Mouse (Mus musculus): ENCODE measurements at regions not wholly inside any gene's neighbourhood (a gene's known extent, or its start where the extent isn't known, plus 50 kb on each side); places are given as distances from the start of the nearest gene placed in this dataset.
"Not testable (repeated sequence)": the region's sequence is repeated elsewhere in the genome, so short reads cannot be mapped to it uniquely, and the experiment has no call there.

DNA sequence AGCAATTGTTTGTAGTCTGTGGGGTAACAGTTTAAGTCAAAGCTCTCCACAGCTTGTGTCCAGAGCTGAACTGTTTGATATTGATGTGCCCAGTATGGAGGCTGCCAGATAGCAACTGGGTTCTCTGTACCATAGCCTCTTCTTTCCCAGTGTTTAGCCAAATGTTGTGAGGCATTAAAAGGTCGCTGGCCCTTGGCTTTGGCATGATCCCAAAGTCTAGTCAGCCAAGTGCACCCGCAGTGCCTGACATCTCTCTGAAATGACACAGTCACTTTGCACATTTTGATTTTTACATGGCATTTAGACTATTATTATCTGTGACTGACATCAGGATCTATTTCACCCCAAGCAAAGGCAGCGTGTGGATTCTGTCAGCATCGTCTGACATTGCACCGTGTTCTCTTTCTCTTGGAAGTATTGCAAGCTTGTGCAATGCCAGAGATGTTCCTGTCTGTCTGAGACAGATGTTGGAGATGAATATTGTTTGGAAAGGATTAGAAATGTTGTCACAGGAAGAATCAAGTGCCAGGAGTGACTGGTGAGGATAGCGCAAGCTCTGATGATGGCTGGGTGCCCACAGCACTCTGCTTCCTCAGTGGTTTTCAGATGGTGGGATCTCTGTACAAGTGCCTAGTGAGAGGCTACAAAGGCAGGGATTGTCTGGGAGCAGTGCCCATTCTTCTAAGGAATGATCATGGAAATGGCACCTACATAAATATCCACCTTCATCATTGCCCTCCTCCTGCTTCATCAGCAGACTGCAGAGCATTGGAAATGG, 289.3 kb upstream of the Shh start:
- DNase-seq: peak; percentile 19

DNA sequence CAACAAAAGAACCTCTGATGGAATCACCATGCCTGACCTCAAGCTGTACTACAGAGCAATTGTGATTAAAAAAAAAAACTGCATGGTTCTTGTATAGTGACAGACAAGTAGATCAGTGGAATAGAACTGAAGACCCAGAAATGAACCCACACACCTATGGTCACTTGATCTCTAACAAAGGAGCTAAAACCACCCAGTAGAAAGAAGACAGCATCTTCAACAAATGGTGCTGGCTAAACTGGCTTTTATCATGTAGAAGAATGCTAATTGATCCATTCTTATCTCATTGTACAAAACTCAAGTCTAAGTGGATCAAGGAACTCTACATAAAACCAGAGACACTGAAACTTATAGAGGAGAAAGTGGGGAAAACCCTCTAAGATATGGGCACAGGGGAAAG, 284.8 kb upstream of the Shh start:
- DNase-seq: not testable (repeated sequence)

DNA sequence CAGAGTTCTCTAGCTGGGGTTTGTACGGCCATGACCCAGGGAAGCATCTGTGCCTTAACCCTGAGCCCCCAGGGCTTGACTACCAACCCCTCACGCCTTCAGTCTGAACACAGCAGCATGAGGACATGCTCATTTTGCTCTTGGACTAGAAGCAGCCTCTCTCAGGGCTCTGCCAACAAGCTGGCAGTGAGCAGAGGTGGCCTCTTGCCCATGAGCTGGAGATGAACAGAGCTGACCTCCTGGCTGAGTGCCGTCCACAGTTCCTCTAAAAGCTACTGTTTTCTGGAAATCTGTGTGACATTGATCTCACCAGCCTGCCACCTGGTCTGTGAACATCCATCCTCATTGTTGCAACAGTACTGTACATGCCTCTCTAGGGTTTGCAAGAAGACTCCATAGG, 267.7 kb upstream of the Shh start:
- DNase-seq: peak; percentile 11

DNA sequence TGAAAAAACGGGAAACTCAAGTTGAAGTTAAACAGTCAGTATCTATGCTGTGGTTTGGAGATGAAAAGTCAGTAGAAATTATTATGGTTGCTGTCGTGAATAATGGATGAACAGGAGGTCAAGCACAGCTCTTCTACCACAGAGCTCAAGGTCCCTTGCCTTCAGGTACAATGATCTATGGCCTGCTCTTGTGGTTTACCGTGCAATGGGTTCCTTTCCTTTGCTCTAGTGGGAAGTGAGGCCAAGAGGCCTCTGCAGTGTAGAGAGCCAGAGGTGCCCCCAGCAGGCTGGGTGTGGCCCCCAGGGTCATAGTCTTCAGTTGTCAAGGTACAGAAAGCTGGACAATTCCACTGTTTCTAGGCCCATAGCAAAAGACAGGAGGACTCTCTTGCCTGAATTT, 255.0 kb upstream of the Shh start:
- no peak for DNase-seq

DNA sequence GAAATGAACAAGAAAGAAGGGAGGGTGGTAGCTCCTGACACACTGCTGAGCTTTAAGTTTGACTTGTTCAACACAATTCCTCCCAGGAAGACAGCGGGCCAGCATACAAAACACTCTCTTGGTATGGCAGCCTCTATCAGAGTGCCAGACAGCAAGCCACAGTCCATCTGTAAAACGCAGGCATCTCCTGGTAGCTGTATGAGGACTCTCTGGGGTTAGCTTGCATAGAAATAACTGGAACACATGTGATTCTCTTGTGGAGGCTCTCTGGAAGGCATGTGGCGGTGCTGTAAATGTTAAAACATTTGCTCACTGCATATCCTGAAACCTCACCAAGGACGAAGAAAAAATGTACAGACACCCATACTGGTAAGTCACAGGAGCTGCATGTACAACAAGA, 247.9 kb upstream of the Shh start:
- peak; percentile 1 for DNase-seq

DNA sequence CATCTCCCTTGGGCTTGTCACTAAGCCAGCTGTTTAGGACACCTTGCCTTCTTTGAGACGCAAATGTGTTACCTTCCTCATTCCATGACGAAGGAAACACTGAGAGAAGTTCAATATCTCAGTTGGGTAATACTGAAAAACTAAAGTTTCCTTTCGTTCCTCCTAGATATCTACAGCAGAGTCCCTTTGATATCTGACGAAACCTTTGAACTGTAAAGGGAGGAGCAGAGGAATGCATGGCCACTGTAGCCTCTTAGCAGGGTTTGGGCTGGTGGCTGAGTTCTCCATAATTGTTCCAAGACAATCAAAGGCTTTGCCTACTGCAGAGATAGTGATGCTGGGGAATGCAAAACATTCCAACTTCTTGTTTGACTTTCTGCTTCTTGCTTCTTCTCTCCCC, 243.5 kb upstream of the Shh start:
- DNase-seq: no peak

DNA sequence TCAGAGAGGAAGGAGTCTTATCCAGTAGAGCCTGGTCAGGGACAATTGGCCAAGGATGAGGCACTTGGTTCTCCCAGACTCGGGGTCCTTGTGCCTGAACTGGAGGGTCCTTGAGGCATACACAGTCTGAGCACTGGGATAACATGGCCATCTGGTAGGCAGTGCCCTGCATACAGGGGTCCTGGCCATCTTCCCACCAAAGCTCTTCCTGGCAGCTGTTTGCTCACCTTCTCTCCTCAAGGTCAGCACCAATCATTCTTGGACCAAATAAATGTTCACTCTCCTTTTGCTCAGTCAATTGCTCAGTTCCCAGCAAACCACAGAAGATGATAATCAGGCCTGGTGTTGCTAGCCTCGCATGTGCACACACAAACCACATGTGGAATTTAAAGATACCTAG, 242.6 kb upstream of the Shh start:
- no peak for DNase-seq

DNA sequence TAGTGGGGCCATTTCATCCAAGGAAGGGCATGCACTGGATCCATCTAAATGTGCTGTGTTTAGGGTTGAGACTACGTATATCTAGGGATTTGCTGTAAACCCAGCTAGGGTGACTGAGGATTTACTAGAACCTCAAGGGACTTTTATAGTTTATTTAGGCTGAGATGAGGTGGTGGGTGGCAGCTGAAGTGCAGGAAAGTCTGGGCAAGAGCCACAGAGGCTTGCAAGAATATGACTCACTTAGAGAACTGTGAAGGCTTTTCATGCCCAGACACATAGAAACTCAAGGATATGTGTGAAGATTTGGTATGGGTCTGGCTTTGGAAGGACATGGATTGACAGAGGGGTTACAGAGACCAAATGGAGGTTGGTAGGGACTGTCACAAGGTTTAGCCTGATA, 237.3 kb upstream of the Shh start:
- peak; percentile 38 for DNase-seq

DNA sequence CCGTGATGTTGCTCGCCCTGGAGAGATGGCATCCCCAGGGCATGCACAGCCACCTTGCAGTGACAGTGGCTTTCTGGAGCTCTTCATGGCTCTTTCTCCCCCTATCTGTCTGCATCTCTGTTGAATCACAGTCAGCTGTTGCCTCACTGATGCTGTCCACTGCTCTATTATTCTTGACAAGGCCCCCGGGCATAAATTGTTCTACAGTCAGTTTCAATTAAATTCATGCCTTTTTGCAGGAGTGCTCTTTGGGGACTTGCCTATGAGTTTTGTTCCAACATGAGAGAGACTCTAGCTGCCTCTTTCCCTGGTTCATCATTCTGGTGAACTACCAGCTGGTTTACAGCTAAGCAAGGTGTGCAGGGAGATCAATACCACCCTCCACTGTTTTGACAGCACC, 229.9 kb upstream of the Shh start:
- no peak for DNase-seq

DNA sequence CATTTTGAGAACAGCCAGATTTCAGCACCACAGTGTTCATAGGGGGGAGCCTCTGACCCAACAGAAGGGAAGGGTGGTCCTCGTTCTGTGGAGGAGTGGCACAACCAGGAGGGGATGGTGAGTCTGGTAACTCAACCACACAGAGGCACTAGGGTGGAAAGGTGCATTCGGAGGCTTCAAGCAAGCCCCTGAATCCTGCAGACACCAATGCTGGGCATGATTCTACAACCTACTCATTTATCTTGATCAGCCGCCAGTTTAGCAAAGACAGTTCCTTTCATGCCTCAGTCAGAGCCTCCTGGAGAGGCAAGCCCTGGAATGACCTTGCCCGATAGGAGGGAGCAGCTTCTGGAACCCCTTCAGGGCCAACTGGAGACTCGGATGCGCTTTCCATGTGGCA, 223.1 kb upstream of the Shh start:
- DNase-seq: no peak

DNA sequence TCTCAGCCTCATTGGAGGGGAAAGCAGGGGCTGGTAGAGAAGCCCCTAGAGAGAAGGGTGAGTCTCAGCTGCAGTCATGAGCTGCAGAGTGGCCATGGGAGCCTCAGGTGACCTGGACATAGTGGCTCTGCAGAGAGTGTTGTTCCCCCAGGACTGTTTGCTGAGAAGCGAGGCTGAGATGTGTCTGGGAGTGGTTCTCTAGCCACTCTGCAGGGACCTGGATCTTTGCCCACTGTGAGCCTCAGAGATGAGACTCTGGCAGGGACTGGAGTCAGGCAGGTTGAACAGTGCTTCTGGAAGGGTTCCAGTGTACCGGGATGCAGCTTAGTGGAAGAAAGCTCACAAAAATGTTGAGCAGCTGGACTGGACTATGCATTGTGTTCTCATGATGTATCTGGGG, 222.6 kb upstream of the Shh start:
- DNase-seq: no peak

DNA sequence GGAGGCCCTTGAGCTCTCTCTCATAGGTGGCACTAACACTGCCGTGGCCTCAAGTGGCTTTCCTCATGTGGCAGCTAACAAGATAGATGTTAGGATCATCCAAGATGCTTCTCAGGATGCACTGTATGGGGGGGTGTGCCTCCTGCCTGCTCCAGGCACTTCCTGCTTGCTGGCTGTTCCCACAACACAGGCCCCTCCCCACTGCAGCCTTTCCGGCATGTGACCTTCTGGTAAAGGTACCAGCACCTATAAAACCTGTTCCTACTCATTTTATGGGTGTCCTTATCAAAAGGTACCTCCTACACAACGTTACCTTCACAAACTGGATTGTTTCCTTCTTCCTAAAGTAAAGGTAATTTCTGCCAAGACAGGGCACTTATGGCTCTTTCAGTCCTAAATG, 222.1 kb upstream of the Shh start:
- DNase-seq: no peak

DNA sequence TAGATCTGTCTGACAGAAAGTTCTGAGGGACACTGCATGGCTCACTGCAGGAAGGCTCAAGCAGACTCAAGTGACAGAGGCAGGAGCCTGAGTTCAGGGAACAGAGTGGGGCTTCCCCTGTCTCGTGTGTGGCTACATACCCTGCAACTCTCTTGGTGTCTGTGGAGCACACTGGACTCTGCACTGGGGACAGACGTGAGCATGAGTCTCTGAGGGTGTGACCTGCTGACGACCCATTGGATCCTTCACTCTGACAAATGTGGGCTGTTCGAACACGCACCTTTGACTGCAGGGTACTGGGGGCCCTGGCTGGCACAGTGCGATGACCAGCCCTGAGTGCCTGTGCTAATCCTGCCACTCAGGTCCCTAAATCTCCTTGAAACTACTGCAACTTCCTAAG, 215.8 kb upstream of the Shh start:
- DNase-seq: no peak

DNA sequence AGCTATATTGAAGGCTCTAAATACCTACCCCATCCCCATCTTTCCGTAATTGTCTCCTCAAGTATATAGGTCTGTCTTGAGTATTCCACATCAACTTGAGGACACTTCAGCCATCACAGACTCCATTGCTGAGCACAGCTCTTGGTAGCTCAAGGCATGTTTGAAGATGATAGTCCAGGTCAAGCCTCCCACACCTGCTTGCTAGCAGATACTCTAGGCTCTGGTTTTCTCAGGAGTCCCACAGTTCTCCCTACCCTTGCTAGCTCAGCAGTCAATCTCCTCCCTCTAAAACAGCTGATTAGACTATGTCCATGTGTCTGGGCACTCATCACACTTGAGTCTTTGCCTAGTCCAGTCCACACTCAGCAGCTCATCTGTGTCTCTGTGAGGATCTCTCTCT, 213.3 kb upstream of the Shh start:
- DNase-seq: no peak

DNA sequence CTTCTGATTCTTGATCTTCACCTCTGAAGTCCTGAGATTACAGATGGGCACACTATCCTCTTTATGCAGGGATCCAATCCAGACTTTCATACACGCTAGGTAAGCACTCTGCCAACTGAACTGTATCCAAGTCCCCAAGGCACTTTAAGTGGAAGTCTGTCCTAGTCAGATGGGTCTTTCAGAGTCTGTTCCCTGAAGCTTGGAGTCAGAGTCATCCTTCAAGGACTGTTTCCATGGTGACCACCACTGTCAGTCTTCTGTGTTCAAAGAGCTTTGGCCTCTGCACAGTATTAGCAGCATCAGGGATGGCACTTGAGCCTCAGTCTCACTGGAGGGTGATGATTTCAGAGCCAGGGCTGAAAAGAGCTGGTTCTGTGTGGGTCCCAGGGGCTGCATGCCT, 212.7 kb upstream of the Shh start:
- DNase-seq: no peak

DNA sequence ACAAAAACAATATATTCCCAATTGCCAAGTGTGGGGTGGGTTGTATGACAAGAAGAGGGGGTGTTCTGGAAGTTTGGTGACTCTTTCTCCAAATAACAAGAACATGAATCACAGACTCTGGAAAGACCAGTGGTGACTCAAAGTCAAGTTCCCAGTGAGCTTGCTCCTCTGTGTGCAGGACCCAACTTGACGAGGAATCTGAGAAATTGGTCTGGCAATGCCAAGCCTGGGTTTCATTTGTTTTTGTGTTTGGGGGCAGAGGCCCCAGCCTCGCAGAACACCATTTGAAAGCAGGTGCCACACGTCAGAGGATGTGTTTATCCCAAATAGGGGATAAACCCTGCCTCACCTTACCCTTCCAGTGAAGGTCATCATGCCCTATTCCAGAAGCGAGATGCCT, 163.1 kb upstream of the Shh start:
- no peak for DNase-seq

DNA sequence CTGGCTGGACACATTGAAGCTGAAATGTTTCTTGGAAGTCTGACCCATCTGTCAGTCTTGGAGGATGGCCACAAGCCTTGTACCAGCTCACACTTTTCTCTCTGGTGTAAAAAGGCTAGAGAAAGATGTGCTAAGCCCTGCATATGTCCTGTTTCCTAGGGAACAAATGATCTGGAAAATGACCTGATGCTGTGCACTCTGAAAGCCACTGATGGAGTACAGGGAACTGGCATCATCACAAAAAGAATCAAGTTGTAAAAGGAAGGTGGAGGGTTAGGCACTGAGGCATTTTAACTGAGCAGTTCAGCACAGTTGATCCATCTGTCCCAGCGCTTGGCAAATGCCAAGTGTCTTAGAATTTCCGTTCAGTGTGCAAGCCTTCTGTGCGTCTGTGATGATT, 144.8 kb upstream of the Shh start:
- DNase-seq: peak; percentile 11

DNA sequence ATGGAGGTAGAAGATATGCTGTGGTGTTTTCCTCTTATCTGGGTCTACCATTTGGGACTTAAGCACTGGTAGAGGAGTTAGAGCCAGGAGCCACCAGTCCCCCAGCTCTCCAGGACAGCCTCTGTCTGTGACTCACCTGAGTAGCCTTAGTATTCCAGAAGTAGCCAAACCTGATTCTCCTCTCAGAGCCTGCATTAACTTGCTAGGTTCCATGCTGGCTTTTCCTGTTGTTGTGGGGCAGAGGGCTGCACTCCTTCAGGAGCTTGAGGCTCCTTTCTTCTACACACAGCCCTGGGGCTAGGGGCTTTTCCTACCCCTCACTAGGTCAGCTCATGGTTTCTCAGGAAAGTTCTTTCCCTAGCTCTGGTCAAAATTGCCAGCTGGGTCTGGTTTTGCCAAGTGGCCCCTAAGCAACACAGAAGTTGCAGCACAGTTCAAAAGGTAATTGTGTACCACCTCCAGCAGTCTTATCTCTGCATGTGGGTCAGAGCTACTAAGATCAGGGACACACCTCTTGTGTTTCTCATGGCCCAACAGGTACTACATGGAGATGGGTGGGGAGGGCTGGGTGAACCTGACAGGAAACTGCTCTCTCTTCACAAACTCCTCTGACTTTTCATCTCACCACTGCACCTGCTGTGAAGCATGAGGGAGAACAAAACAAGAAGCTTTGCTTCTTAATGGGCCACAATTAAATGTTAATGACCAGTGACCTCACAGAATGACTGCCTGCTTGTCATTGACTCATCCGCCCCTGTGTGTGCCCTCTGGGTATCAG, 129.7 kb upstream of the Shh start:
- no peak for DNase-seq

DNA sequence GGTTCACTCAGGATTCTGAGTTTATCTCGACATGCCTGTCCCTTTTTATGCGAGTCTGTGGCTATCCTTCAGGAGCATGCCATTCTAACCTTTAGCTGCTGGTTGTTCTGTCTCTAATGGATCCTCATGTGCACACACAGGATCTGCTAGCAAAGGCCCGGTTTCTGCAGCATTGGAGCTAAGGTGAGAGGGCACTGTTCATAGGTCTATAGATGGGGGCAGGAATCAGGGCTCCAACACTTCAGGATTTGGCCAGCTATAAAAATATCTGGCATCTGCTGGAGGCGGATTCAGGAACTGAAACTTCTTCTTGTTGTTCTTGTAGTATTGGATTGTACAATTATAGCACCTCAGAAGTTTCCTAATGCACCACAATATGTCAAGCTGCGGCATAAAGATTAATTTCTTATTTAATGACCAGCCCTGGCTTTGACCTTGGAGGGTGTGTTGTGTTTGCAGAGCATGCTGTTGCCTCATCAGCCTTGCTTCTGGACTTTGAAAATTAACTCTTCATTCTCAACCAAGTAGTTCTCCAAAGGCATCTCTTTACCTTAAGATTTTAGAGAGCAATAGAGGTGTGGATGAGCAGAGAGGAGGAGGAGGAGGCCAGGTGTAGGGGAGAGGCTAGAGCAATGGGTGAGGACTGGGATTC, 104.4 kb upstream of the Shh start:
- no peak for DNase-seq

DNA sequence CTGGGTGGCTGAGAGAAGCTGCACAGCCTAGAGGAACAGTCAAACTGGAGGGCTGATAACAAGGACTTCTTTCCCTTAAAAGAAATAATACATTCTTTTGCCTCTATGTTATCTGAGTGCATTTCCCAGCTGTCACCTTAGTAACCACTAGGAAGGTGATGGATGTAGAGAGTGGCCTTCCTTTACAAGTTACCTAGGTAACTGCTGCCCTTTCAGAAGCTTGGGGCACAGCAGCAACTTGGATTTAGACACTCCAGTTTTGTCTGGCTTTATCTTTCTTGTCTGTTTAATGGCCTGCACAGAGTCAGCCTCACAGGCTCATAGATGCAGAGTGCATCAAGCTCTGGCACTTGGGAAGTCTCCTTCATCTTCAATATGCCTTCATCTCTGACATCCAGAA, 101.4 kb upstream of the Shh start:
- DNase-seq: no peak

DNA sequence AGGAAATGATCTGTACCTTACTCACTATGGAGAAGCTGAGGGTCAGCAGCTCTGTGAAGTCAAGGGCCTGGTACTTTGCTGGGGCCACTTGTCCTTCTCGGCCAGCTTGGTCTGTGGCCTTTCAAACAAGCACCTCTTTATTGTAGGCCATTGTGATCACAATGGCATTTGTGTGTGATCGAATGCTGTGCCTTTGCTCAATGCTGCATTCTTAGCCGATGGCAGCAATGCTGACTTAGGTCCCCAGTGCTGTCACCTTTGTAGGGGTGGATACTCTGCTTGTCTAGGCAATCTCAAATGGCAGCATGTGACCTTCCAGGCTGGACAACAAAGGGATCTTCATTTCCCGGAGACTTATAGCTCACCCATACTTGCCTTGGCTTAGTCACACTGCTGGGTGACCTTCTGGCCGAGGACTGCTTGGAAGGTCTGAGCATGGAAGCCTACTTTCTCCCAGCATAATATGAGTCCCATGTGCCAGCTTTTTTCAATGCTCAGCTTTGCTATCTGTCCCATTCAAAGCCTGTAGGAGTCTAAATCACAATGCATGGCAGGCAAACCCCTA, 100.4 kb upstream of the Shh start:
- DNase-seq: no peak

DNA sequence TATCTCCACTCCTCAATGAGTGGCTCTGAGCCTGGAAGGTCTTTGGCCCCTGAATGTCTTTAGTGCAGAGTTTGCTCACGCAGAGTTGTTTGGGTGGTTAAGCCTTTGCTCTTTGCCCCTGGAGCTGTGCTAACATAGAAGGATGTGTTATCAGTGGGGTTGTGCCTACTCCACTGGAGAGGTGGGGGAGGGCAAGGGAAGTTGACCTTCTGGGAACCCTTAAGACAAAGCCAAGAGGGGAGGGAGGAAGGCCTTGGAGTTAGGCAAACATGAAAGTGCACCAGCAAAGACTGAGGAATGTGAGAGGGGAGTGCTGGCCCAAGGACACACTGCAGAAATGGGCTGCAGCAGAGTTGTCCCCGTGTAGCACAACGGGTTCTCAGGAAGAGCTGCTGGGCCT, 96.3 kb upstream of the Shh start:
- DNase-seq: no peak

DNA sequence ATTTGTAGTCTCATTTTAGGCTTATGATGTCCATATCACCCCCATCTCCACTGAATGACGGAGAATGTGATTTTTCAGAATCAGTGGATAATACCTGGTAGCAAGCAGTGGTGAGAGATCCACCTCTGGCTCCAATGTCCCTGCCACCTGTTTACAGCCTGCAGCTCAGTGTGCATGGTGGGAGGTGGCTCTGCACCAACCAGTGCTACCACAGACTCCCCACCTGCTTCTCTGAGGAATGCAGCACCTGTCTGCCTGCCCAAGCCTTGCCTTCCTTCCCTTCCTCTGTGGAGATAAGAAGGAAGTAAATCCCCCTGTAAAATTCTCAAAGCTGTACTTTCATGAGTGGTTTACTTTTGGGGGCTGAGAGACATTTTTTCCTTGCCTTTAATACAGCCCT, 95.9 kb upstream of the Shh start:
- DNase-seq: no peak

DNA sequence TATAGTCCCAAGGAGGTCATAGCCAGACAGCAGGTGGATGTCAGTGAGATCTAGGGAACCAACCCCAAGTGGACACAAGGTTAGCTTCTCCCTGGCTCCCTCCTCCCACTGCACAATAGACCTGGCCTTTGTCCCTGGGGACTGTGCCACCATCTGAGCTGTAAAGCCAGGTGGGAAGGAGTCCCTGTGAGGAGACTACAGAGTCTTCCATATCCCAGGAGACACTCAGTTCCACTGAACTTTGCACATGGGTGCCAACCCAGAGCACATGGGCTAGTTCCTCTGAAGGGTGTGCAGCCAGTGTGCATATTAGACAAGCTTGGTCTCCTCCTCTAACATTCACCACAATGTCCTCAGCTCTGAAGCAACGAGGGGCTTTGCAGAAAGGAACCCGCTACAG, 86.5 kb upstream of the Shh start:
- no peak for DNase-seq

Measured in right cerebral cortex, adult 18-20 months (tissue).